Mouse (Mus musculus) myocyte (in vitro differentiated cells): ENCODE measurements around the gene Hist1h1c. TPM values are rescaled to one million over a fixed set of nuclear protein-coding genes. Genes with fewer than 3 reads are reported as not detected.
A peak's percentile ranks its signal among the peaks of the same experiment; 100 is the strongest.

Experiments
- H3K27me3 ChIP-seq: one replicate; pipeline ENCODE4 v1.6.1; 2011; ENCODE audit not compliant: control insufficient read depth, insufficient read depth, insufficient read length
- H3K36me3 ChIP-seq: one replicate; pipeline ENCODE4 v1.6.1; 2011; ENCODE audit not compliant: control insufficient read depth, insufficient read depth
- H3K4me2 ChIP-seq: one replicate; pipeline ENCODE4 v1.6.1; 2011; ENCODE audit warnings: low read depth, control low read depth
- H3K4me3 ChIP-seq: one replicate; pipeline ENCODE4 v1.5.1; 2011; ENCODE audit warnings: mild to moderate bottlenecking, control low read depth, moderate library complexity
- H3K79me2 ChIP-seq: one replicate; pipeline ENCODE4 v1.6.1; 2011; ENCODE audit not compliant: control insufficient read depth, insufficient read depth
- H3ac ChIP-seq: one replicate; pipeline ENCODE4 v1.6.1; 2011; ENCODE audit not compliant: control insufficient read depth, insufficient read length
- CEBPB ChIP-seq: IDR thresholded peaks from 2 replicates; pipeline ENCODE4 v1.6.1; 2011; ENCODE audit warnings: mild to moderate bottlenecking, moderate library complexity; ENCODE audit not compliant: poor library complexity, insufficient read depth, severe bottlenecking
- E2F4 ChIP-seq: IDR thresholded peaks from one replicate; pipeline ENCODE4 v1.6.1; 2011; ENCODE audit warnings: mild to moderate bottlenecking, control low read depth, moderate library complexity; ENCODE audit not compliant: insufficient read depth
- MAX ChIP-seq: IDR thresholded peaks from one replicate; pipeline ENCODE4 v1.6.1; 2011; ENCODE audit warnings: low read depth, mild to moderate bottlenecking, control low read depth
- MYOD1 ChIP-seq, 3 experiments: IDR thresholded peaks; one replicate each; pipeline ENCODE4 v1.6.1; 2011; ENCODE audit warnings: control low read depth in 2 of 3, low read depth in 2 of 3, mild to moderate bottlenecking in 2 of 3, moderate library complexity in 1 of 3; ENCODE audit not compliant: insufficient read length in 2 of 3, control insufficient read depth in 1 of 3
- MYOG ChIP-seq, 3 experiments: IDR thresholded peaks; one replicate each; pipeline ENCODE4 v1.6.1; 2011; ENCODE audit warnings: control low read depth in 2 of 3, low read depth in 2 of 3, mild to moderate bottlenecking in 2 of 3; ENCODE audit not compliant: insufficient read length in 2 of 3, control insufficient read depth in 1 of 3, insufficient read depth in 1 of 3
- POLR2A ChIP-seq: IDR thresholded peaks from one replicate; pipeline ENCODE4 v1.6.1; 2011; ENCODE audit warnings: low read depth, mild to moderate bottlenecking, control low read depth, moderate library complexity; ENCODE audit not compliant: insufficient read length
- POLR2AphosphoS2 ChIP-seq: IDR thresholded peaks from one replicate; pipeline ENCODE4 v1.6.1; 2011; ENCODE audit warnings: low read depth, control low read depth; ENCODE audit not compliant: insufficient read length
- REST ChIP-seq: IDR thresholded peaks from one replicate; pipeline ENCODE4 v1.6.1; 2011; ENCODE audit warnings: mild to moderate bottlenecking, control low read depth, moderate library complexity; ENCODE audit not compliant: insufficient read depth, insufficient read length
- SRF ChIP-seq: IDR thresholded peaks from one replicate; pipeline ENCODE4 v1.6.1; 2011; ENCODE audit warnings: low read depth; ENCODE audit not compliant: control insufficient read depth, insufficient read length
- TCF12 ChIP-seq: IDR thresholded peaks from one replicate; pipeline ENCODE4 v1.6.1; 2011; ENCODE audit warnings: mild to moderate bottlenecking, control low read depth; ENCODE audit not compliant: poor library complexity, insufficient read depth, severe bottlenecking
- TCF3 ChIP-seq: IDR thresholded peaks from one replicate; pipeline ENCODE4 v1.6.1; 2011; ENCODE audit warnings: low read depth, control low read depth; ENCODE audit not compliant: insufficient read length
- USF1 ChIP-seq: IDR thresholded peaks from one replicate; pipeline ENCODE4 v1.6.1; 2011; ENCODE audit warnings: low read depth, mild to moderate bottlenecking, control low read depth, moderate library complexity
- polyA plus RNA-seq: library from polyadenylated mRNA; unstranded; fragments of >200 nt; fragmentation: generic; extraction: Trizol; gene quantifications from one replicate; pipeline ENCODE4 v1.2.1, GENCODE M21; 2012; ENCODE audit warnings: missing spikeins

Hist1h1c gene
- polyA plus RNA-seq, 1 experiment = 273 TPM

- Histone ChIP-seq H3K4me3 (peak overlapping the region; percentile 47), H3K27me3 (no peaks in the 10 kb centered on the region), H3K79me2 (no peaks in the 10 kb centered on the region), H3K4me2 (peak overlapping the region; percentile 85), H3K36me3 (no peaks in the 10 kb centered on the region), H3ac (no peak overlapping the region)
- no peak for TF ChIP-seq CEBPB
- peak; percentile 8 for TF ChIP-seq POLR2A
- peak; percentile 74 for TF ChIP-seq POLR2AphosphoS2
Observed at GRCm38 (mm10) chr13:23739922-23740252, 1.3 kb downstream of the Hist1h1c start.

DNA sequence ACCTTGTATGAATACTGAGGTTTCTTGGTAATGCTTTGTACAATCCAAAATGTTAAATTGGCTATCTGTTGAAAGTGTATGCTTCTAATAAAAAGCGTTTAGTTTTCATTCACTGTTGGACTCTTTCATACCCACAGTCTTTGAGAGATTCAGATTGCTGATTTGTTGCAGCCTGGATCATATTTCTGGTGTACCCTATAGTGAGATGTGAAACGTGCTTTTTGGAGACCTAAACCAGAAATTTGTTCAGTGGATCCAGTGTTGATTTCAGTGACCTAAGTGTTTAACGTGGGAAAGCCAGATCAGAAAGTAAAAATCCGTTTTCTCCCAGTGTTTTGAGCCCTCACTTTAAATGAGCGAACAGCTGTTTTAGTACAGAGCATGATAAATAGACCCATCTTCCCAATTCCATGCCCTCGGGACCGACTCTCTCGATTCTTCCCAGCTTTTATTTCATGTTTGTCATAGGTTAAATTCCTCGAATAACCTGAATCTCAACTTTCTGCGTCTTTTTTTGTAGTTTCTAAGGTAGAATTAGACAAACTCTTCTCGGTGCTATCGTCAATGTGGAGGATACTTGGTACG is 1.7 kb downstream of the Hist1h1c start:
- peak overlapping the region; percentile 47 for H3K4me3 ChIP-seq
- peak overlapping the region; percentile 85 for H3K4me2 ChIP-seq
- H3K36me3 ChIP-seq = no peaks in the 10 kb centered on the region
- no peaks in the 10 kb centered on the region for H3K79me2 ChIP-seq
- TF ChIP-seq USF1 = no peak
- TF ChIP-seq MYOG (IDR thresholded peaks at IDR 0.05; ENCODE audit: control insufficient read depth in 1 of 3, insufficient read depth in 1 of 3, insufficient read length in 2 of 3, low read depth in 2 of 3) = no peak
- TF ChIP-seq TCF3 = no peak
- H3ac ChIP-seq = no peak overlapping the region
- H3K27me3 ChIP-seq = no peaks in the 10 kb centered on the region

- Histone ChIP-seq H3ac (no peak overlapping the region), H3K27me3 (no peaks in the 10 kb centered on the region), H3K4me2 (peak overlapping the region; percentile 55), H3K4me3 (peak overlapping the region; percentile 47), H3K36me3 (no peaks in the 10 kb centered on the region), H3K79me2 (no peaks in the 10 kb centered on the region)
- TF ChIP-seq MYOG (IDR thresholded peaks at IDR 0.05; ENCODE audit: control insufficient read depth in 1 of 3, insufficient read depth in 1 of 3, insufficient read length in 2 of 3, low read depth in 2 of 3) = no peak
- no peak for TF ChIP-seq MYOD1 (IDR thresholded peaks at IDR 0.05; ENCODE audit: control insufficient read depth in 1 of 3, insufficient read length in 2 of 3, low read depth in 2 of 3)
- TF ChIP-seq POLR2A = no peak
- no peak for TF ChIP-seq MAX
- TF ChIP-seq POLR2AphosphoS2 = no peak
- TF ChIP-seq TCF3 = no peak
- TF ChIP-seq USF1 = no peak
- TF ChIP-seq REST = no peak
- TF ChIP-seq E2F4 = no peak
- no peak for TF ChIP-seq CEBPB
- TF ChIP-seq TCF12 = no peak
- no peak for TF ChIP-seq SRF
Observed at GRCm38 (mm10) chr13:23740910-23741309, 2.3 kb downstream of the Hist1h1c start.

GRCm38 (mm10) chr13:23742007-23742406 is 3.4 kb downstream of the Hist1h1c start:
- no peaks in the 10 kb centered on the region for H3K36me3 ChIP-seq
- peak overlapping the region; percentile 44 for H3K4me2 ChIP-seq
- TF ChIP-seq MYOG (IDR thresholded peaks at IDR 0.05; ENCODE audit: control insufficient read depth in 1 of 3, insufficient read depth in 1 of 3, insufficient read length in 2 of 3, low read depth in 2 of 3) = no peak
- no peak for TF ChIP-seq POLR2AphosphoS2
- TF ChIP-seq MAX = no peak
- no peaks in the 10 kb centered on the region for H3K27me3 ChIP-seq
- no peak overlapping the region for H3ac ChIP-seq
- no peaks in the 10 kb centered on the region for H3K79me2 ChIP-seq
- H3K4me3 ChIP-seq = no peak overlapping the region

DNA sequence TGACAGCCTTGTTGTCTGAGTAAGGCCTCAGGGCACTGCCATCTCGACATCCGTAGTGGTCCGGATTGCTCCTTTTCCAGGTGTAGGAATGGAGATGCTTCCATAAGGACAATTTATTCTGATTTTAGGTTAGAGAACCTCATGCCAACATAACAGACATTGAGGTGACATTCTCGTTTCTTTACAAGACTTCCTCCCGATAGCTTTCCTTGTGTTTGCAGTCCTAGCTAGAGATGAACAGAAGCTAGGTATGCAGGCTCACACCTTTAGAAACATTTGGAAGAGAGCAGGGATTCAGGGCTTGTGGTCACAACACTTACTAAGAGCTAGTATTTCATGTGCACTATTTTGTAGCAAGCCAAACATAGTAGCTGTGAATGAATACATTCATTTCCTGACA is 4.6 kb downstream of the Hist1h1c start:
- Histone ChIP-seq H3ac (no peak overlapping the region), H3K4me3 (no peak overlapping the region), H3K36me3 (no peaks in the 10 kb centered on the region), H3K4me2 (no peak overlapping the region), H3K79me2 (no peaks in the 10 kb centered on the region), H3K27me3 (no peaks in the 10 kb centered on the region)
- no peak for TF ChIP-seq POLR2AphosphoS2
- no peak for TF ChIP-seq USF1
- TF ChIP-seq POLR2A = no peak
- no peak for TF ChIP-seq MYOD1 (IDR thresholded peaks at IDR 0.05; ENCODE audit: control insufficient read depth in 1 of 3, insufficient read length in 2 of 3, low read depth in 2 of 3)
- no peak for TF ChIP-seq TCF12
- no peak for TF ChIP-seq REST
- no peak for TF ChIP-seq TCF3
- no peak for TF ChIP-seq MAX
- no peak for TF ChIP-seq MYOG (IDR thresholded peaks at IDR 0.05; ENCODE audit: control insufficient read depth in 1 of 3, insufficient read depth in 1 of 3, insufficient read length in 2 of 3, low read depth in 2 of 3)

- Histone ChIP-seq H3K36me3 (no peaks in the 10 kb centered on the region), H3K4me2 (peak overlapping the region; percentile 94), H3K27me3 (no peaks in the 10 kb centered on the region), H3K4me3 (peak overlapping the region; percentile 19), H3K79me2 (no peaks in the 10 kb centered on the region), H3ac (no peak overlapping the region)
- TF ChIP-seq POLR2AphosphoS2 (peak; percentile 10), SRF (no peak), E2F4 (no peak), TCF3 (no peak), USF1 (no peak), CEBPB (no peak), POLR2A (no peak)
Observed at GRCm38 (mm10) chr13:23743963-23744362, 5.4 kb downstream of the Hist1h1c start.
